Mouse (Mus musculus) cerebellum, adult 18-20 months (tissue): ENCODE data around the gene Bmp7.
A peak's percentile ranks its signal among the peaks of the same experiment; 100 is the strongest.

Experiments used
- DNase-seq, 2 experiments: peaks; one replicate each; pipeline ENCODE4 v3.0.0; 2021

Bmp7 gene

DNA sequence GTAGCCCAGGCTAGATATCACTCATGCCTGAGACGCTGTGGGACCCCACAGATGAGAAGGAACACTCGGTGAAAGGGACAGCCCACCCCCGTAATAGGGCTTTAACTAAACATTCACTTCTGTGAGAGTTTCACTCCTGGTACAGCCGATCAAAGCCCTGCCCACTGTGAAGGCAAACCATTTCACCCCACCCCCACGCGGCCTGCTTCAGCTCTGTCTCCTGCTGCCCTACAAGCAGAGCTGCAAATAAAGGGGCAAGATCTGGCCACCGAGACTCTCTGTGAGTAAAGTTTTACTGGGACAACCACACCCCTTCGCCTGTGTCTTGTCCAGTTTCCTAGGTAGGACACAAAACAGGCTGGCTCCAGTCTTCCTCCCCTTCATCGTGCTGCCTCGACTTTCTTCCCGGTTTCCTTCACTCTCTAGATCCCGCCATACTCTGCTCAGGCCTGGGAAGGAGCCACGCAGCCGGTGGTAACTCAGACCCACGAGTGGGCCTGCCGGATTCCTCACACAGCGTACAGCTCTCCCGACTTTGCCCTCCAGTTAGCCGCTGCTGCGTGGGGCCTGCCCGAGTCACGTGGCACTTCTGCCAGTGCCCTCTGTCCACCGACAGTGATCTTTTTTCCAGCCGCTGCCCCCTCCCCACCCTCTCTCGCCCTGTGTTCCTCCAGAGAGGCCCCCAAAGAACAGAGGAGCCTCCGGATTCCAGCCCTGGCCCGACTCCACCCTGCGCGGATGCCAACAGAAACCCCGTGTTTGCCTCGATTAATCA, 94.4 kb downstream of the Bmp7 start:
- no peak for DNase-seq

DNA sequence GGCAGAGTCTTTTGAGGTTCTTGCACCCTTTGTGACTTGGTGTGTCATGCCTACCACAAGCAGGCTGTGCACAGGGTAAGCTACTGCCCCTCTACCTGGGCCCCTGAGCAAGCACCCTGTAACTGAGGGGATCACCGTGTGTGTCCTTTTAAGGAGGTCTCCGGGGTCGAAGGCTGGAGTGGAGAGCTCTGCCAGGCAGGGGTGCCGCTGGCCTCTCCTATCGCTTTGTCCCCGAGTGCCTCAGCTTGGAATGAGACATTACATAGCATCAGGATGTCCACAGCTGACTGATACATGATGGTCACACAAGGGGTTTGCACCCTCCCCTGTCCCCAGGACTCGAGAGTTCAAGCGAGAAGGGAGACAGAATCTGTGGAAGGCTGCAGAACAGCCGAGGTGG, 96.2 kb downstream of the Bmp7 start:
- no peak for DNase-seq

DNA sequence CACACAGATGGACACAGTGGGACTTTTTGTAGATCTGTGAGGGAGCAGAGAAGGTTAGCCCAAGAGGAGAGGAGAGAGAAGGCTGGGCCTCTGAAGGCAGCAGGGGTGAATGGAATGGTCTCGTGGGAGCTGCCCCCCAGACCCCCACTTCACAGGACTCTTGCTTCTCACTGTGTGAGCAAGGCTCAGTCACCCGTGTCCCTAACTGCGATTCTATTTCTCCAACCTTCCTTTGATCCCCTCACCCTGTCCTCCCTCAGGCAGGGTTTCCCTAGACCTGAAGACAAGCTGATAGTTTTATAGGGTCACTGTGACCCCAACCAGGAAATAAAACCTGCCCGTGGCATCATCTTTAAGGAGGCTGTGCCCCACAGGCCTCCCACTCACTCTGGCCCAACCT, 97.8 kb downstream of the Bmp7 start:
- DNase-seq: no peak

DNA sequence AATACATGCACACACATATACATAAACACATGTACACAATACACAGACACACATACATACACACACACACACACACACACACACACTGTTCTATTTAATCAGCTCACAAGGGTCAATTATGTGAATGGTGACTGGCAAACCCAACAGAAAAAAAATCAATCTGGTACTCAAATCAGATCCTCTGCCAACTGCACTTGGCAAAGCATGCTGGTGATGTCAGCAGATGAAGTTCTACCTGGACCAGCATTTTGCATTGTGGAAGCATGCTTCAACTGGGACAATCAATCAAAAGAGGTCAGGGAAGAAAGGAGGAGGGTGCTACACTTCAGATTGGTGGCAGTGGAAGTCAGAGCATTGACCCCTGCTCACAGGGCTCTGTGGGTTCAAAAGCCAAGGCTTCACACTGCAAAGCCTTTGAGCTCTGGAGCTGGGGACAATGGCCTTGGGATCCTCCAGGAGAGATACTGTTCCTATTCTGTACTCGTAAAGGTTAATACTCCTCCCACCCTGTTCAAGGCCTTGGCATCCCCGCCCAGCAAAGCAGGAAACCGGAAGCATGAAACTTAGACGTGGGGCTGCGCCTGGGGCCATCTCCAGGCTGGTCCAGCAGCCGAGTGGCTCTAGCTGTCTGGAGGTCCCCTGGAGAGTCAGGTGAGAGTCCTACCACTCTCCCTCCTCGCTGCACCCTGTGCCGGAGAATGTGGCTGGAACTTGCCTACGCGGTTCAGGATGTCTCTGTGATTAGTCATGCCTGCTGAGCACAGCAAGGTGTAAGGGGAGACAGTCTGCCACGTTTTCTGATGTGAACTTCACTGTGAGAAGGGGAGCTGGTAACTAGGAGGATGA, 99.0 kb downstream of the Bmp7 start:
- no peak for DNase-seq

DNA sequence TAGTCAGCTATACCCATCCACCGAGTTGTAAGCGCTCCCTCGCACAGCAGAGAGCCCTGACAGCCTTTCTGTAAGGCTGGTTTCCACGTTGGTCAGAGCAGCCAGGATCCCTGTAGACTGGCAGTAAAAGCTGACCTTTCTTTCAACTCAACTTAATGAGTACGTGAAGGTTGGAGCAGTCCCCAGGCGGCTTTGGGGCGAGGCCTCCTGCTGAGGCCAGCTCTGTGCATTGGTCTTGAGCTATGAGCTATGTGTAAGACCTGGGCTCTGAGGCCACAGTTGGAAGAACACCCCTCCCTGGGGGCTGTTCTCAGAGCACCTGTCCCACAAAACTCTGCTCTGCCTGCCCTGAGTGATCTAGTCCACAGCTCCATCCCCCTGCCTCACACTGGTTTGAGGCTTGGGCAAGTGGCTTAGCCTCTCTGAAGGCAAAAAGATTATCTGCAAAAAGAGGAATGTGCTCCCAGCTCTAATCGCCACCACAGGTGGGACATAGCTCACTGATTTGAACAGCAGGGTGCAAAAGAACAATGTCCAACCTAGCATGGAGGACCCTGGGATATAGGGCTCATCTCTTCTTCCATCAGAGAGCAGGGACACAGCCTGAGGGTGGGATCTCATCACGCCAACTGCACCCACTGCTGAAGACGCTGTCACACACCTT, 100.7 kb downstream of the Bmp7 start:
- DNase-seq: no peak

DNA sequence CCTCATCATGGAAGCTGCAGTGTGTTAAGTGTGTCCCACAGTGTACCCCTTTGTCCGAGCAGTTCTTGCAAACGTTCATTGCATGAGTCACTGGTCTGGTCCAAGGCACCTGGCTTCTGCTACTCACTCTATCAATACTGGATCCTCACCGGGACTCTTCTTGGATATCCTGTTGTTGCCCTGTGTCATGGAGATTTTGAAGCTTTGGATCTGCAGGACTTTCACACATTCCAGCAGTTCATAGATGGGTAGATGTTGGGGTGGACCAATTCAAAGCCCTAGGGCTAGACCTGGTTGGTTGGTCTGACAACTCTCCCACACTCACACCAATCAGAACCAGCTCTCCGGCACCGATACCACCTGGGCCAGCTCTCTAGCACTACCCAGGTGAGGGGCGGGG, 103.6 kb downstream of the Bmp7 start:
- no peak for DNase-seq

DNA sequence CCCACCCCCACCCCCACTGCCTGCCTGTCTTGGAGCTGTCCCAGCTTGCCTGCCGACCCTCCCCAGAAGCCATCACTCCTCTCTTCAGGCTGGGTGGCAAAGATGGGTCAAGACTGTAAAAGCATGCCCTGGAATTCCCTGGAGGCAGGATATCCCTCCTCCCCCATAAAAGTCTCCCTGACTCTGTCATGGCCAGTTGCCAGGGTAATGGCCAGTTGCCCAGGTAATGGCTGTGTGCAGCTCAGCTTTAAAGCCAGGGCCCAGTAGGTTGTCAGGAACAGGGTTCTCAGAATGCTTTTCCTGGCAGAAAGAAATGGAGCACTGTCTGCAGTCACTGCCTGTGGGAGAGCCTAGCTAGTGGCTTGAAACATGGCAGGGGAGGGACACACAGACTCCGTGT, 106.9 kb downstream of the Bmp7 start:
- DNase-seq: peak; percentile 35 to 47

DNA sequence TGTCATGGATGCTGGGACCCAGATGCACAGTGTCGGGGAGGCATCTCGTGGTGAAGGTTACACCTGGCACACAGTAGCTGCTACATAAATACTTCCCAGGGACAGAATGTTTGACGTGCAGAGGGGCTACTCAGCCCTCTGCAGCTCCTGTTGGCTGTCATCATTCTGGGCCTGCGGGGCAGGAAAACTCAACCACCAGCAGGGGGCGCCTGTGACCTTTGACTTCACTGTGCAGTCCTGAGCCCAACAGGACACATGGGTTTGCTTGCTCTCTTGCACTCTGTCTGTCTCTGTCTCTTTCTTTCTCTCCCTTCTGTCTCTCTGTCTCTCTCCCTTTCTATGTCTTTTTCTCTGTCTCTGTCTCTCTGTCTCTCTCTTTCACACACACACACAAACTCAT, 108.4 kb downstream of the Bmp7 start:
- DNase-seq: peak; percentile 23 to 49

DNA sequence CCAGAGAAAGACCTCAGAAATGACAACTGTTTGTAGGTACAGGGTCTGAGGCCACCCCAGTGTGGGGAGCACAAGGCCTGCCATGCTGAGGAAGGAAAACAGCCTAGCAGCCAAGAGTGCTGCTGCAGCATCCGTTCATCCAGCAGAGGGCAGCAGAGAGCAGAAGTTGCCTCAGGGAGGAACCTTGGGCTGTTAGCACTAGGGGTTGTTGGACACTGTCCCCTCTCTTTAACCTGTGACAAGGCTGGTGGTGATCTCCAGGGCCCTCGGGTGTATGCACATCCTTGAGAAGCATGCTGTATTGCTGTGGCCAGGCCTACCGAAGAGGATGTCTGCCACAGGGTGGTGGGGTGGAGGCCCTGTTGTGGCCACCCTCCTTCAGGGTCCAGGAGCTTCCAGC, 109.0 kb downstream of the Bmp7 start:
- peak; percentile 75 to 80 for DNase-seq

DNA sequence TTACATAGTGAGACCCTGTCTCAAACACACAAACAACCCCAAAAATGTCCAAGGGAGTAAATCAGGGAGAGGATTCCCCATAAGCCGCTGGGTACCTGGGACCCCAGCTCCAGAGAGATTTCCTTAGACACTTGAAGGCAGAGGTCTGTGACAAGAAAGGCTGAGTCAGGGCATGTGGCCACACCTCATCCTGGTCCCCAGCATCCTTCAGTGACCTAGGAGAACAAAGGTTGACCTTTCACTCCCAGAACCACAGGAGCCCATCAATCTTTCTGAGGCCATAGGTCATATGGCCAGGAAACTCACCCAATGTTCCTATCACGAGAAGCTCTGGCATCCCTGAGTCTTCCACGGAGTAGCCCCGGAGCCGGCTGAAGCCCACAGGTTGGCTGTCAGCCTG, 111.9 kb downstream of the Bmp7 start:
- DNase-seq: no peak

DNA sequence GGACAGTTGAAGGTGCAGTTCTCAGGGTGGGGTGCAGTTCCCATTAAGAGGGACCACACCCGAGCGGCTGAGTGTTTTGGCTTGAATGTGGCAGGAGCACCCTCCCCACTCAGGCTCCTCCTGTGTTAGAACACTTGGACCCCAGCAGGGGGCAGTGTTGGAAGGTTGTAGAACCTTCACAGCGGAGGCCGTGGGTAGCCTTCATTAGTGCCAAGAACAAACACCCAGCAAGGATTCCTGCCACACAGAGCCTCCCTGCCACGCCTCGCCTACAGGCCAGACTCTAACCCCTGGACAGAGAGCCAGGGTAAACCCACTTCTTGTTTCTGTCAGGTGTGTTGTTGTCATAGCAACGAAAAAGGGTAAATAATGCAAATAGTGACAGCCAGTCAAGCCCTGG, 112.6 kb downstream of the Bmp7 start:
- DNase-seq: no peak

DNA sequence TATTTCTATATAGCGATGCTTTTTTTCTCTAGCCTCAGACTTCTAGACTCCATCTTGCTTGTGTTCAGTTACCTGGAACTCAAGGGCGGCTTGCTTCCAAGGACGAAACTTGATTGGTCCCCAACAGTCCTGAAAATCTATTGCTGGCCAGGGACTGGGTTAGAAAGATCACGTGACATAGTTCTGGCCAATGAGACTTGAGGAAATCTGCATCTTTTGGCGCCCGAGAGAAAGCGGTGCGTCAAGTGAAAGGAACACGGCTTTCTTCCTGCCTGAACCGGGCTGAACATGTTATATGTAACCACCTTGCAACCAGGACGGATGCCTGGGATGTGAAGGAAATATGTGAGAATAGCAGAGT, 114.4 kb downstream of the Bmp7 start:
- DNase-seq: no peak

DNA sequence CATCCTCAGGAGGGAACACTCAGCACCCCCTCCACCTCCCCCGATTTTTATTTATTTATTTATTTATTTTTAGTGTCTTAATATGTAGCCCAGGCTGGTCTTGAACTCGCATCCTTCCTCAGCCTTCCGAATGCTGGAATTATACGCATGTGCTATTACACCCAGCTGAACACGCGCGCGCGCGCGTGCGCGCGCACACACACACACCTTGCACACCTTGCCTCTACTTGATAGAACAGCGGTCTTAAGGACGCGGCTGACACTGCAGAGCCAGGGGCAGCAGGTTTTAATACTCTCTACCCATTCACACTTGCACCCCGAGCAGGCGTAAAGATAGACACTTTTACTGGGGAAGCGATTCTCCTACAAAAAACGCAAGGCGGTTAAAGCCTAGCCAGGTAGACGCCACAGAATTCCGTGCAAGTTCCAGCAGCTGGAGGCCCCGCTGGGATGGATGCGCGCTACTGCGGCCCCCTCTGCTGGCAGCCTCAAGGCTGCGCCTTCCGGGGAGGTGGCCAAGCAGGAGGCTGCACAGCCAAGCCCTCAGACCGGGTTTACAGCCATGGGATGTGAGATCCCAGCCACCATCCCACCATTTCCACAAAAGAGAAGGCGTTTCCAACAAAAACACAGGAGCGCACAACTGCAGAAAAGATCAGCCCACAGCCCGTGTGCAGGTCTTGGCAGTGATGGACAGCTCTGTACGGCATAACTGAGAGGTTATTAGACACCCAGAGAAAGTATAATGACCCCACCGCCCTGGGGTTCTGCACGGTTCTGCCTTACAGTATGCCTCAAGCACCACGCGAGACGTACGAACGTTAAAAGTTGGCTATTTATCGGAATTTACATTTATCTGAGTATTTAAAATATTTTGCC, 115.0 kb downstream of the Bmp7 start:
- no peak for DNase-seq

DNA sequence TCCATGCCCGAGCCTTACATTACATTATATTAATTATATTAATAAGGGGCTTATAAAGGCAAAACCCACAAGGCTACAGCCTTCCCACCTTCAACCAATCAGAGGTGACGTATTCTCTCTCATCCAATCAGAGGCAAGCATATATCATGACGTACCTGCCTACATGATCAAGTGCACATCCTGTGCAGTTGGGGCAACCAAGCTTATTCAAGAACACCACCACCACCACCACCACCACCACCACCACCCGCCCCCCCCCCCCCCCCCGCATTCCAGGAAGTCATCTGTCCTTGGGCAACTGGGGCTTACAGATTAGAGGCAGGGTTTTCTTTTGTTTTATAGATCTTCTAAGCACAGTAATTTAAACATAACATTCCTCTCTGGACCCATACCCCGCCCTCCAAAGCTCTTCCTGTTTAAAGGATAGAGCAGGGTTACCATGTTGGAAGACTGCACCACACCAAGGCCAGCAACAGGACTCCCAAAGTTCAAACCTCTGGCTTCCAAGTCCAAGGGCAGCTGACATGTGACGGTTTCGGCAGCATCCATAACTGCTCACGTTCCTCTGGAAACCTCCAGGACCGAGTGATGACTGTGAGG, 121.4 kb downstream of the Bmp7 start:
- DNase-seq: no peak
